ENCODE assay signal across 8 mouse cellular contexts in genomic region chr9:75254196-75254955, GRCm38 (mm10). TPM values are rescaled to one million over a fixed set of nuclear protein-coding genes. Genes with fewer than 3 reads are reported as not detected.
DNase-seq lines count a peak whose midpoint lies in the region; ATAC-seq and TF ChIP-seq lines count a peak whose summit lies in the region.

No protein-coding gene starts in this region.

- no peaks in the 10 kb centered on the region for H3K9me3 ChIP-seq in lung, embryonic 16.5 days (ENCODE audit: control insufficient read depth, low read length)
- no peaks in the 10 kb centered on the region for H3K9me3 ChIP-seq in kidney, embryonic 15.5 days (replicated peaks)
- no peaks in the 10 kb centered on the region for H3K9me3 ChIP-seq in liver, embryonic 14.5 days (ENCODE audit: control insufficient read depth, low read length)
- no peaks in the 10 kb centered on the region for H3K9me3 ChIP-seq in neural tube, embryonic 15.5 days (replicated peaks)

- no peak for TF ChIP-seq EP300 in liver, embryonic 14.5 days (IDR thresholded peaks at IDR 0.05; ENCODE audit: low read depth)

- 46% methylated on average over 13 of the region's 13 CpGs for WGBS in lung, embryonic 16.5 days
- 20% methylated on average over 13 of the region's 13 CpGs for WGBS in kidney, embryonic 15.5 days
- WGBS in liver, embryonic 14.5 days (ENCODE audit: insufficient replicate concordance): 10% methylated on average over 13 of the region's 13 CpGs
- WGBS in neural tube, embryonic 15.5 days: 29% methylated on average over 13 of the region's 13 CpGs

- peak overlapping the region; percentile 63 for H3K27ac ChIP-seq in lung, embryonic 16.5 days (ENCODE audit: low read length)
- peak overlapping the region; percentile 69 for H3K27ac ChIP-seq in kidney, embryonic 15.5 days
- H3K27ac ChIP-seq in liver, embryonic 14.5 days: no peak overlapping the region
- peak overlapping the region; percentile 79 for H3K27ac ChIP-seq in neural tube, embryonic 15.5 days (replicated peaks)

- TF ChIP-seq CTCF in liver, embryonic 14.5 days (IDR thresholded peaks at IDR 0.05; ENCODE audit: low read depth): no peak

- no peak overlapping the region for H3K9ac ChIP-seq in lung, embryonic 16.5 days (ENCODE audit: low read length)
- H3K9ac ChIP-seq in kidney, embryonic 15.5 days: no peak overlapping the region
- no peak overlapping the region for H3K9ac ChIP-seq in liver, embryonic 14.5 days (replicated peaks)
- H3K9ac ChIP-seq in neural tube, embryonic 15.5 days (replicated peaks): no peak overlapping the region

- H3K4me3 ChIP-seq in lung, embryonic 16.5 days (ENCODE audit: low read length): no peak overlapping the region
- H3K4me3 ChIP-seq in kidney, embryonic 15.5 days (replicated peaks): no peak overlapping the region
- H3K4me3 ChIP-seq in liver, embryonic 14.5 days (ENCODE audit: insufficient read depth in 1 of 2, low read depth in 2 of 2, low read length in 2 of 2): no peak overlapping the region
- H3K4me3 ChIP-seq in neural tube, embryonic 15.5 days (replicated peaks): no peak overlapping the region

- no peak for DNase-seq in lung, adult 18-20 months
- DNase-seq in gastrocnemius, postnatal 14 days: peak; percentile 62
- no peak for DNase-seq in liver, embryonic 14.5 days (ENCODE audit: low read depth in 3 of 3, low spot score in 3 of 3)
- no peak for DNase-seq in adrenal gland, adult 2 months
- no peak for DNase-seq in cerebellum, postnatal 36 days

- H3K4me1 ChIP-seq in lung, embryonic 16.5 days (replicated peaks; ENCODE audit: control insufficient read depth, insufficient read depth, low read length): peaks cover 5% of the 10 kb centered on the region; the same call in 1 of the 2 replicates
- H3K4me1 ChIP-seq in kidney, embryonic 15.5 days: peaks cover 41% of the 10 kb centered on the region
- peaks cover 0 to 8% of the 10 kb centered on the region in 2 experiments; a peak in 2 of 4 replicates for H3K4me1 ChIP-seq in liver, embryonic 14.5 days (replicated peaks; ENCODE audit: control insufficient read depth in 2 of 2, insufficient read depth in 2 of 2, low read length in 1 of 2)
- peaks cover 18% of the 10 kb centered on the region for H3K4me1 ChIP-seq in neural tube, embryonic 15.5 days

- peaks cover 10% of the 10 kb centered on the region for H3K36me3 ChIP-seq in lung, embryonic 16.5 days (ENCODE audit: control insufficient read depth, insufficient read depth, low read length)
- H3K36me3 ChIP-seq in kidney, embryonic 15.5 days: no peaks in the 10 kb centered on the region
- no peaks in the 10 kb centered on the region for H3K36me3 ChIP-seq in liver, embryonic 14.5 days (replicated peaks; ENCODE audit: control insufficient read depth, insufficient read depth, low read depth)
- no peaks in the 10 kb centered on the region for H3K36me3 ChIP-seq in neural tube, embryonic 15.5 days

- H3K4me2 ChIP-seq in lung, embryonic 16.5 days (ENCODE audit: low read depth, low read length): no peak overlapping the region
- peak overlapping the region; percentile 12; the same call in 1 of the 2 replicates for H3K4me2 ChIP-seq in kidney, embryonic 15.5 days
- H3K4me2 ChIP-seq in liver, embryonic 14.5 days (ENCODE audit: low read depth): no peak overlapping the region
- H3K4me2 ChIP-seq in neural tube, embryonic 15.5 days: 0 out of 2 replicates have a peak overlapping the region, but pooled peaks have one; percentile 13

- ATAC-seq in lung, embryonic 16.5 days (ENCODE audit: low read depth): peak; percentile 84
- ATAC-seq in kidney, embryonic 15.5 days (replicated peaks; ENCODE audit: low FRiP score): peak; percentile 89
- 0 out of 2 replicates have a peak, but pooled peaks have one; percentile 37 for ATAC-seq in liver, embryonic 14.5 days (ENCODE audit: insufficient read depth)
- peak; percentile 95 for ATAC-seq in neural tube, embryonic 15.5 days (ENCODE audit: low FRiP score)

- intact Hi-C loops in gastrocnemius, postnatal 14 days (cut with DNase I; ENCODE audit: low total_unique reads): no loop called here

- H3K27me3 ChIP-seq in lung, embryonic 16.5 days (ENCODE audit: control insufficient read depth, insufficient read depth, low read depth, low read length): no peaks in the 10 kb centered on the region
- H3K27me3 ChIP-seq in kidney, embryonic 15.5 days: no peaks in the 10 kb centered on the region
- no peaks in the 10 kb centered on the region for H3K27me3 ChIP-seq in liver, embryonic 14.5 days (ENCODE audit: control insufficient read depth, insufficient read depth, low read length)
- no peaks in the 10 kb centered on the region for H3K27me3 ChIP-seq in neural tube, embryonic 15.5 days (replicated peaks)

RNA-seq across cellular contexts. Expression of gene Myo5c, which starts 22.6 kb away (rescaled TPM):
- 38.3 and 40.1 TPM in 2 replicates for polyA plus RNA-seq in lung, embryonic 16.5 days (2015; fragmentation: Nextera tagmentation; extraction: Ambion mirVana)
- total RNA-seq in gastrocnemius, postnatal 14 days (2021): 1 to 10 TPM; 5.9 to 9.6 TPM
- 3.7 and 3.9 TPM in 2 replicates for polyA plus RNA-seq in kidney, embryonic 15.5 days (2015; fragmentation: Nextera tagmentation; extraction: Ambion mirVana)
- polyA plus RNA-seq in liver, embryonic 14.5 days (2012; rRNA removed): 0.52 and 0.93 TPM in 2 replicates
- 0.41 and 0.51 TPM in 2 replicates for polyA plus RNA-seq in liver, embryonic 14.5 days (2014; fragmentation: Nextera tagmentation; extraction: Ambion mirVana)
- 0.33 and 0.97 TPM in 2 replicates for polyA plus RNA-seq in neural tube, embryonic 15.5 days (2015; fragmentation: Nextera tagmentation; extraction: Ambion mirVana)
- total RNA-seq in adrenal gland, adult 2 months (2021): 1 to 10 TPM; 2.5 to 3.7 TPM
- polyA plus RNA-seq in adrenal gland, adult 2 months (2012; rRNA removed): 0.38 and 1.4 TPM in 2 replicates

RNA-seq across cellular contexts. Expression of gene Gnb5, which starts 51.7 kb away (rescaled TPM):
- 16.8 and 17.5 TPM in 2 replicates for polyA plus RNA-seq in lung, embryonic 16.5 days (2015; fragmentation: Nextera tagmentation; extraction: Ambion mirVana)
- total RNA-seq in gastrocnemius, postnatal 14 days (2021): 10 to 100 TPM in 1 of 2 experiments, 1 to 10 TPM in 1; 7.4 to 11.3 TPM
- 24.9 and 27.3 TPM in 2 replicates for polyA plus RNA-seq in kidney, embryonic 15.5 days (2015; fragmentation: Nextera tagmentation; extraction: Ambion mirVana)
- 0.89 and 1.1 TPM in 2 replicates for polyA plus RNA-seq in liver, embryonic 14.5 days (2012; rRNA removed)
- 1.2 TPM in 2 replicates for polyA plus RNA-seq in liver, embryonic 14.5 days (2014; fragmentation: Nextera tagmentation; extraction: Ambion mirVana)
- polyA plus RNA-seq in neural tube, embryonic 15.5 days (2015; fragmentation: Nextera tagmentation; extraction: Ambion mirVana): 85.1 and 97.4 TPM in 2 replicates
- total RNA-seq in adrenal gland, adult 2 months (2021): 10 to 100 TPM; 35.4 to 62.6 TPM
- polyA plus RNA-seq in adrenal gland, adult 2 months (2012; rRNA removed): 31.1 and 35.5 TPM in 2 replicates

Comparison
In these comparisons a context has a peak if more than half of its experiments do, and no peak if none do; other contexts are left out.
1. ATAC-seq: peak in every context shown above with its lines; median percentile 95 in neural tube, embryonic 15.5 days; 89 in kidney, embryonic 15.5 days; 84 in lung, embryonic 16.5 days; 37 in liver, embryonic 14.5 days.
2. H3K4me2 ChIP-seq: peak in kidney, embryonic 15.5 days (single experiment) and neural tube, embryonic 15.5 days (single experiment); none in lung, embryonic 16.5 days (single experiment) and liver, embryonic 14.5 days (single experiment).